Mouse (Mus musculus): Measurements from ENCODE around the gene Stk11.

Stk11 gene

DNA sequence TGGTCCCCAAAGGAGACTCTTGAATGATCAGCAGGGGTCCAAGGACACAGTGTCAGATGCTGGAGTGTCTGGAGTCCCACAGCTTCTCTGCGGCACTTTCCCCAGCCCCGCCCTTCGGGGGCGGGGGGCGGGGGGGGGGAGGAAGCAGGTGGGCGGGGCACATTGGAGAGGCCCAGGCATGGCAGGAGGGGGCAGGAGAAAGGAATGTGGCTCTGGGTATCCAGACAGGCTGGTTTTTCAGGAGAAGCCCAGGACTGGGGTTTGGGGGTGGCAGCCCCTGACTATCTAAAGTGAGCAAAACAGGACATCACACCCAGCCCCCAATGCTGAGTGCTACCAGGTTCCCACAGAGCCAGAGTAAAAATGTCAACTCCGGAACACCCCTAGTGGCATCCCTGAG is 18.3 kb upstream of the Stk11 start:
- DNase-seq = no peak

DNA sequence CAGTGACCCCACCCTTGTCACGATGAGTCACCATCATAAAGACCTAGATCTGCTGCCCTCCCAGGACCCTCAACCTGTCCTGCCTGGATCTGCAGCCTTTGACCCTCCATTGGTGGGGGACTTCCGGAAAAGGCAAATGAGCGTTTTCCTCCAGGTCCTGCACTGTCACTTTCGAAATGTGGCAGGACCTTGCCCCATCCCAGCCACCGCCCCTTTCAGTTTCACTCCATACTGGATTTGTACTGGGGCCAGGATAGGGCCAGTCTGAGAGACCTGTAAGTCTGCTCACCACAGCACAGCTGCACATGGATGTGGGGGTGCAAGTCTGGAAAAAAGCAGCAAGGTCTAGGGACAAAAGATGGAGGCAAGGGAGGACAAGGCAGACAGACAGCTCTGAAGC is 17.0 kb upstream of the Stk11 start:
- no peak for DNase-seq

DNA sequence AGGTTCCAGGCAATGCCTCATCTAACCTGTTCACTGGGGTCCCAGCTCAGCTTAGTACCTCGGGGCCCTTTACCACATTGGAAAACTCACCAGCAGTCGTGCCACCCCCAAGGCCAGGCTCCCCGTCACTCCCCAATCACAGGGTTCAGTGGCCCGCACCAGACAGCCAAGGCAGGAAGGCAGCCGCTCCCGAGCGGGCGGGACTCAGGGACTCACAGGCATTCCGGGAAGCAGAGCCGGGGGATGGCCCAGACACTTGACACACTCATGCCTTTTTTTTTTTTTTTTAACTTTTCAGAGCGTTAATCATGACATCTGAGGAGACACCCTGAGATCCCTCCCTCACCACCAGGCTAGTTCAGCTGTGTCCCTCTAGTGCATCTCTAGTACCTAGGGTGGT is 14.6 kb upstream of the Stk11 start:
- DNase-seq = no peak

DNA sequence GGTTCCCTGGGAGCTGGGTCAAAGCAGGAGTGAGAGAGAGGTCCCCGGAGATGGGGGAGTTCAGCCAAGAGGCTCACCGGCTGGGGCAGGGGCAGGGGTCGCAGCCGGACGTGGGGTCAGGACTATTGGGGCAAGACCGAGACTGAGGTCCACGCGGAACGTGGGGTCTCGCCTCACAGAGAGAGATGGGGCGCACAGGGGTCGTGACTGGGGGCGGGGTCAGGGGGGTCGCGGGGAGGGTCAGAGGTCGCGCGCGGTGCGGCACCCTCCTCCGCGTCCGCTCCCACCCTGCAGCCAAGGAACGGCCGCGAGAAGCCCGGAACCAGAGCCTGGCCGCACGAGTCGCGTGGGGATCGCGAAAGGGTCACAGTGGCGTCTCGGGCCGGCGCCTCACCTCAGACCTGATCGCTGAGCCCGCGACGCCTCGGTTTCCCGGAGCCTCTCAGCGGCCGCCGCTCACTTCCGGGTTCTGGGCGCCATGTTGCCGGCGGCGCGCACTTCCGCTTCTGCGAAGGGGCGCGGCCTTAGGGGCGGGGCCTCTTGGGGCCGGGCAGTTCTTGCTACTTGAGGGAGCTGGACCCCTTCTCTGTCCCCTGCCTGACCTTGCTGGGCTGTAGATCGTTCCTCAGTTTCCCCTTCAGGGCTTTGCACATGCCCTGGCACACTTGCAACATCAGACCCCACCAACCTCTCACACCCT is 13.2 kb upstream of the Stk11 start:
- DNase-seq = peak; percentile 78 to 81

DNA sequence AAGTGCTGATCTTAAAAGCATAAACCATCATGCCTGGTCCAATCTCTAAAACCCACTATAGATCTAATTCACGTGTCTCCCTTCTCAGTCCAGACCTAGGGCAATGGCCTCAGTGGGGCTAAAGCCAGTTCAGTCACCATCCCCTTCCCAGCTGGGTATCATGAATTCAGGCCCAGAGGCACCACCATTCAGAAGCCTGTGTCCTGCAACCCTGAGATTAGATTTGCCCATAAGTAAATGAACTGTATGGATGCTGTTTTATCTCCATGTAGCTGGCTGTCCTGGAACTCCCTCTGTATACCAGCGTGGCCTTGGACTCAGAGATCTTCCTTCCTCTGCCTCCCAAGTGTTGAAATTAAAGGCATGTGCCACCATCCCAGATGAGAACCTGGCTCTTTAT is 12.6 kb upstream of the Stk11 start:
- DNase-seq = no peak

DNA sequence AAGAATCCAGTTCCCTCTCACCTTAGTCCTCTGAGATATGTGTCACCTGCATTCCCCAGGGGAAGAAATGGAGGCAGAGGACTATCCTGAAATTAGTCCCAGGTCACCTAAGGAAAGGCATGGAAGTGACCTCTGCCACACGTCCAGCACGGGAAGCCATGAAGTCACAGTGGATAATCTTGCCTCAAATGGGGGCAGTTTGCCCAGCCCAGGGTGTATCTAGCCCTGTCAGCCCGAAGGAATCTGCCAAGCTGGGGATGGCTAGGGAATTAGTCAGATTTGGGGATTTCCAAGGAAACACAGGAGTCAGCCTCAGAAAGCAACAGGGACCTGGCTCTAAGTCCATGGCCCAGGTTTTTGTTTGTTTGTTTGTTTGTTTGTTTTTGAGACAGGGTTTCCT is 11.4 kb upstream of the Stk11 start:
- no peak for DNase-seq

DNA sequence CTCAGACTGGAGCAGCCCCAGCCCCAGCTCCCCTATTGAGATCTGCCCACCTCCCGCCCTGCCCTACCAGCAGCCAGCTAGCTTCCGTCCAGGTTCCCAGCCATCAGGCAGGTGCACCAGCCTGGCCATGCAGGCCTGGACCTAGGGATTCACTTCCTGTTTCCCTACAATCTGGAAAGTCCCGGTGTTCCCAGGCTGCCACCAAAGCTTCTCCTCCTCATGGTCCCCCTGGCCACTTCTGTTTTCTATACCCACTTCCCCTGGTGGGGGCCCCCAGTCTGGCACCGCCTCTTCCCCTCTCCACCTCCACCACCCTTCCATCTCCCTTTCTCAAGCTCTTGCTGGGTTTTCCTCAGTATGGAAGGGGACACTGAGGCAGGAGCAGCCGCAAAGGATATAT is 10.1 kb upstream of the Stk11 start, which contains the start of gene Sbno2:
Sbno2 (minus strand) TSS at position 112 of the 400 bp plus-strand sequence.
- DNase-seq = no peak

DNA sequence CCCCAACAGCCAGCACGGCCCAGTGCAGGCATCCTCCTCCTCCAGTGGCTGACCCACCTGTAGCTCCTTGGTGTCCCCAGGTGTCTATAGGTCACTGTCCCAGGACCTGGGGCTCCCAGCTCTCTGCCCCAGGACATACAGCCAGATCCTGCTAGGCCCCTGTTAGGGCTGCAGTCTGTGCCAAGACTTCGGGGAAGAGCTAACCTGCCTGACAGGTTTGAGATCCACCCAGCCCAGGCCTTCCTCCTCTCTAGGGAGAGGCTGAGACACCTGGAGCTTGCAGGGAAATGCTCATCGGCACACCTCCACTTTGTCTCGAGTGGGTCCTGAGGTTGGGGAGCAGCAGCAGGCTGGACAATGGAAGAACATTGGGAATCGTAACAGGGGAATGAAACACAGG is 9.7 kb upstream of the Stk11 start:
- DNase-seq = no peak

DNA sequence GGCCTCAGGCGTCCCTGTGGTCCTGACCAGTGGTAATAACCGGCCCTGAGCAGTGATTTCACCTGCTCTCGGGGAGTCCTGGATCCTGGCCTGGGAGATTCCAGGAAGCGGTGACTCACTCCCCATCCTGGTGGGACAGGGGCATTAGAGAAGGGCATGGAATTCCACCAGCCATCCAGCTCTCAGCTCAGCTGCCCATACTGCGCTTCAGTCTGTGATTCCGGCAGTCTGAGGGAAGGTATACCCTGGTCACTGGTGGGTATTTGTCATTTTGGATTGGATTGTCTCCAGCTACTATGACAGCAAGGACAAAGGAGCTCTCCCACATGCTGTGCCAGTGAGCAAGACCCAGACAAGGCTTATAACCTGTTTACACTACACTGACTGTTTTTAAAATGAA is 7.9 kb upstream of the Stk11 start:
- no peak for DNase-seq

DNA sequence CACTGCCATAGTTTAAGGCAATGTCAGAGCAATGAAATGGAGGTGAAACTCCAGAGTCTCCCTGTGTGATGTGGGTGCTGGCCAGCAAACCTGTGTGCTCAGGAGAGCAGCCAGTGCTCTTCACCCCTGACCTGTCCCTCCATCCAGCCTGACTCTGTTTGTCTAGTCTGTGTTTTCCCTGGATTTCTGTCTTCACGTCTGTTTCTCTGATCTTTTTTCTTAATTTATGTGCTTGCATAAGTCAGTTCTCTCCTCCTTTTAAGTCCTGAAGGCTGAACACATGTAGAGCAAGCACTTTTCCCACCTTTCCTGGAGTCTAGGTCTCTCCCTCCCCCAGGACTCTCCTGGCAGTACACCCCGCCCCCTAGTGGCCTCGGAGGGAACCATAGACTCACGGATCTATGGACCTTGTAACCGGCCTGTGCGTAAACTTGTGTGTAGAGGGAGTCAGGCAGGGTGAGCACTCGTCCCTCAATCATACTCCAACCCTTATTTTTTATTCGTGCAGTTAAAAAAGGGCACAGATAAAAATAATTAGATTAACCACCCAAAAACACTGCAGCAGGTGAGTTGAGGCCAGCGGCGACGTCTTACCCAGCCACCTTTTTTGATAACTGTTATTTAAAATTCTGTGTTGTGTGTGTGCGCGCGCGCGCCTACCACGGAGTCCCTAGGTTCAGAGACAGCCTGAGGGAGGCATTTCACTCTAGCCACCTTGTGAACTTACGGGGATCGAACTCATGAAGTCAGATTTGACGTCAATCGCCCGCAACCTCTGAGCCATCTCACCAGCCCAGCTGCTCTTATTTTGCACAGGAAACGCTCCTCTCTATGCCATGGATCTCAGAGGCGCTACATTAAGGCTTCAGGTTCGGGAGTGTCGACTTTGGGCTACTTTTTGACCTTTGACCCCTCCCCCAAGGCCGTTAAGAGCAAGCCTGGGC is 990 bp upstream of the Stk11 start:
- DNase-seq = peak; percentile 78 to 84

DNA sequence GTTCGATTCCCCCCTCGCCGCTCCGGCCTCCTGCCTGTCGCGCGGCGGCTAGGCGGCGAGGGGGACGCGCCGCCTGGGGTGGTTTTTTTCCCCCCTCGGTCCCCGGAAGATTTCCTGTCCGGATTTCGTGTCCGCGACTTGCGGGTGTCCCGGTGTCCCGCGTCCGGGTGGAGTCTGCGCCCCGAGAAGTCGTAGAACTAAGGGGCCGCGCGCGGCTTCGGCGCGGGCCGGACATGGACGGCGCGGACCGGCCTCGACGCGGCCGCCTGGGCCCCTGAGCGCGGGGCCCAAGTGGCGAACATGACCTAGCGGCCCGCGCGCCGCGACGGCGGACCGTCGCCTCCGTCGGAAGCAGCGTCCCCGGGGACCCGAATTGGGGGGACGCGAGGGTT is 337 bp downstream of the Stk11 start:
- no peak for DNase-seq

DNA sequence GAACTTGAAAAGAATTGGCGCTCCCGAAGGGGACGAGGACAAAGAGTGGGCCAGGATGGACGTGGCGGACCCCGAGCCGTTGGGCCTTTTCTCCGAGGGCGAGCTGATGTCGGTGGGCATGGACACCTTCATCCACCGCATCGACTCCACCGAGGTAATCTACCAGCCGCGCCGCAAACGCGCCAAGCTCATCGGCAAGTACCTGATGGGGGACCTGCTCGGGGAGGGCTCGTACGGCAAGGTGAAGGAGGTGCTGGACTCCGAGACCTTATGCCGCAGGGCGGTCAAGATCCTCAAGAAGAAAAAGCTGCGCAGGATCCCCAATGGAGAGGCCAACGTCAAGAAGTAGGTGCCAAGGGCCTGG is 942 bp downstream of the Stk11 start:
- DNase-seq = no peak

DNA sequence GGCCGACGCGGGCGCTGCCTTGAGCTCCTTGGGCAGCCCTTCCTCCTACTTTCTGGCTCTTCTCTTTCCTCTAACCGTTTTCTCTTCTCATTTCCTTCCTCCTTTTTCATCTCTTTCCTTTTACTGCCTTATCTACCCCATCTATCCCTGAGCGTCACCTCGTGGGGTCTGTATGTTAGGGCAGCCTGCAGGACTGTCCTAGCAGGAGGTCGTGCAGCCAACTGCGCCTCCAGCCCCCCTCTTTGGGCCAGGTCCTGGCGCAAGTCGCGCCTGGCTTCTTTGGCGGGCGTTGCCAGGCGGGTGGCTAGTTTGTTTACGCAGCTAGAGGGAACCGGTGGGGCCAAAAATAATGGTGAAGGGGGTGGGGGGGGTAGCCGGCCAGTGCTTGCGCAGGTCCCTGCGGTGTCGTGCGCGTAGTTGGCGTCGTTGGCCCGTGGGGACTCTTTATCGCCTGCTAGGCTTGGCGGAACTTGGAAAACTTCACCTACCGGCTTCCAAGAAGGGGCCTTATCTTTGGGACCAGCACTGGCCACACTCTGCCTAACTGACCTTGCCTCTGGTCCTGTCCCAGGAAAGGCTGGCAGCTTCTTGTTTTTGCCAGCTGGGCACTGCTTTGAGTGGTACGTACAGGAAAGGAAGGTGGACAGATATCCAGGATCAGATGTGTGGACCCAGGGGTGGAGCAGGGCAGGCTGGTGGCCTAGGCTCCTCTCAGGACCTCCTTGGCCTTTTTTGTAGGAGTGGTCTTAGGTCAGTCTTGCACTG is 1.5 kb downstream of the Stk11 start:
- no peak for DNase-seq

DNA sequence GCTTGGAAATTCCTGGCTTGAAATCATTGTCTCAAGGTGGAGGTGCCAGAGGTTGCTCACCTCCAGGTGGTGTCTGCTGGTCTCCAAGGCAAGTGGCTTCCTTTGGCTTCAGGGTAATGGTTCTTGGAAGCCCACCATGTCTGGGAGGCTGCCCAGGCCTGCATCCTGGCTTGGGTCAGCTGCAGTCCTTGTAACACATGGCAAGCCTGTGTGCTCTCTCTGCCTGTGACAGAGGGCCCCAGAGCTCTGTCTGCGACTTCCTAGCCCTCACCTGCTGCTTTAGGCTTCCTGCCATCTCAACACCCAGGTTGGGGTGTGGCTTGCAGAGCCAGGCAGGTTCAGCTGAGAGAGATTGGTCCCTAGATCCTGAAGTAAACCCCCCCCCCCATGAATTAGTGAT is 2.1 kb downstream of the Stk11 start:
- DNase-seq = no peak

DNA sequence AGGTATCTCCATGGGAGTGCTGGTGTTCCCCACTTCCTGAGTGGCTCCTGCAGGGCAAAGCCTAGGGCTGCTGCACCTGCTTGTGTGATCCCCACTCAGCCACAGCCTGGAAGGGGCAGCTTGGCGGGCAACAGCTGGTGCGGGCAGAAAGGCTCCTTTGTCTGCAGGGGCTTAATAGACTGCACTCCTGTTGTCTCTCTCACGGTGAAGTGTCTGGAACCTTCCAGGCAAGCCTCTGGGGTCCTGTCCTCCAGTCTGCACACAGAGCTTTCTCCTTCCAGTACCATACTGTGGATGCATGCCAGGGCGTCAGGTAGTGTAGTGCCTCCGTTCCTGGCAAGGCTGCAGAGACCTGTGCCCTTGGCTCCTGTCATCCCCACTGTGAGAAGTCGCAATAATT is 2.9 kb downstream of the Stk11 start:
- no peak for DNase-seq

DNA sequence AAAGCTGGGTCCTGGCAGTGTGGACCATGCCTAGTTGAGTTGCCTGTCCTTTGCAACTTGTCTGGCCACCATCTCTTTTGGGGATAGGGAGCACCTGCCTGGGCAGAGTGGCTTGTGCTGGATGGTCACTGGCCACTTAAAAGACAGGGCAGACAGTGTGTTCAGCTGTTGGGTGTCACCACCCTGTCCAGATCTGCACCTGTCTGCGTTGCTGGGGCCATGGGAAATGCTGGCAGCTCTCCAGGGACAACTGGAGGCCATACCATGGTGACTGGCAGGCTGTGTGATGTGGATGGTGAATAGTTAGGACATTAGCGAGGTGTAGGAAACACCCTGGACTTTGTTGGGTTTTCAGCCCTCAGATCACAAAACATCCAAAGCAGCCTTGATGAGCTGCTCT is 4.5 kb downstream of the Stk11 start:
- DNase-seq = no peak

DNA sequence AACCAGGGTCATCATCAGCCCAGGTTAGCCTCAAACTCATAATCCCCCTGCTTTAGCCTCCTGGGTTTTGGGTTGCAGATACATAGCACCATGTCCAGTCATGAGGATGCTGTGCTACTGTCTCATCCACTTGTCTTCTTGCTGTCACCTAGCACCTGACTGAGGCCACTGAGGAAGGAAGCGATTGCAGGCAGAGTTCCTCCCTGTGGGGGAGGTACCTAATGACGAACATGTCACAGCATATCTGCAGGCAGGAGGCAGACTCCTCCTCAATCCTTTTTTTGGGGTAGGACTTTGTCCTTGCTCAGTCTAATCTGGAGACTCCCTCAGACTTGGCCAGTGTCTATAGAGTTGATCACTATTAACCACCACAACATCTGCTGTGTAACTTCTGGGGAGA is 6.0 kb downstream of the Stk11 start:
- no peak for DNase-seq

DNA sequence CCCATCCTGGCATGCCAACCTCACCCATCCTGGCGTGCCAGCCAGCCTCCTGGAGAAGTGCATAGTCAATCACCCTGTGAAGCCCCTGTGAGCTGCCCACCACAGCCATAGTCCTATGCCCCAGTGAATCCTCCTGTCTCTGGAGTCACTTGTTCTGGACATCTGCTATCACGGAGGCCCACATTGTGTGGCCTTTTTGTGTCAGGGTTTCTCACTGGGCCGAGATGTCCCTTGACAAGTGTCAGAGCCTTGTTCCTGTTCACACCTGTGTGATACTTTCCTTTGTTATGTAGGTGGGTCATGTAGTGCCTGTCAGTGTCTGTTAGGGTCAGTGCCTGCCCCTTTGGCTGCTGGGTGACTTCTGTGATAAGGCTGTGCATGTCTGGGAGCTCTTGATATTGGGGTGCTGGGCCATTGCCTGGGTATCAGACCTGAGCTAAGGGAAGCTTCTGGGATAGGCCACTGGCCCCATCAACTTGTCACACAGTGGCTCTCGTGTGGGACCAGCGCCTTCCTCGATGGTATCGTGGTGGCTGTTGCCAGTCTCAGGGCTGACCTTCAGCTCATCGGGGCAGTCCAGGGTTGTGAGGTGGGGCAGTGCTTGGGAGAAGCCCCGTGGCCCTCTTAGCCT is 8.4 kb downstream of the Stk11 start:
- no peak for DNase-seq

DNA sequence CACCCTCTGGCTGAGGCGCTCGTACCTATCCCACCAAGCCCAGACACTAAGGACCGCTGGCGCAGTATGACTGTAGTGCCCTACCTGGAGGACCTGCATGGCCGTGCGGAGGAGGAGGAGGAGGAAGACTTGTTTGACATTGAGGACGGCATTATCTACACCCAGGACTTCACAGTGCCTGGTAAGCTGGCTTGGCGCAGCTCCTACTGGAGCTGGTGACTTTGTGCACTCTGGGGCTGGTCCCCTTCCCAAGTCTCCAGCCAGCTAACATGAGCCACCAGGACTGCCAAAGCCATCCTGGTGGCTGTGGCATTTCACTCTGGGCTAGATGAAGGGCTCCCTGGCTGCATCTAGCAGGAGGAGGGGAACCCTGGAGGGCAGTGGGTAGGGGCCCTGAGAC is 12.3 kb downstream of the Stk11 start:
- DNase-seq = no peak

DNA sequence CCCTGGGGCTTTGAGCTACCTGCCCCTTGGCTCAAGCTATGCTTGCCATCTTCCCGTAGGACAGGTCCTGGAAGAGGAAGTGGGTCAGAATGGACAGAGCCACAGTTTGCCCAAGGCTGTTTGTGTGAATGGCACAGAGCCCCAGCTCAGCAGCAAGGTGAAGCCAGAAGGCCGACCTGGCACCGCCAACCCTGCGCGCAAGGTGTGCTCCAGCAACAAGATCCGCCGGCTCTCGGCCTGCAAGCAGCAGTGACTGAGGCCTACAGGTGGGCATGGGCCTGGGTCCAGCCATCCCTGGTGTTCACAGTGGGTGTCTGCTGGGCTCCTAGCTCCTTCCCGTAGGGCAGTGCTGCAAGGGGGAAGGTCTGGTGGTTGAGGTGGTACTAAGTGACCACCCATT is 14.2 kb downstream of the Stk11 start:
- no peak for DNase-seq

DNA sequence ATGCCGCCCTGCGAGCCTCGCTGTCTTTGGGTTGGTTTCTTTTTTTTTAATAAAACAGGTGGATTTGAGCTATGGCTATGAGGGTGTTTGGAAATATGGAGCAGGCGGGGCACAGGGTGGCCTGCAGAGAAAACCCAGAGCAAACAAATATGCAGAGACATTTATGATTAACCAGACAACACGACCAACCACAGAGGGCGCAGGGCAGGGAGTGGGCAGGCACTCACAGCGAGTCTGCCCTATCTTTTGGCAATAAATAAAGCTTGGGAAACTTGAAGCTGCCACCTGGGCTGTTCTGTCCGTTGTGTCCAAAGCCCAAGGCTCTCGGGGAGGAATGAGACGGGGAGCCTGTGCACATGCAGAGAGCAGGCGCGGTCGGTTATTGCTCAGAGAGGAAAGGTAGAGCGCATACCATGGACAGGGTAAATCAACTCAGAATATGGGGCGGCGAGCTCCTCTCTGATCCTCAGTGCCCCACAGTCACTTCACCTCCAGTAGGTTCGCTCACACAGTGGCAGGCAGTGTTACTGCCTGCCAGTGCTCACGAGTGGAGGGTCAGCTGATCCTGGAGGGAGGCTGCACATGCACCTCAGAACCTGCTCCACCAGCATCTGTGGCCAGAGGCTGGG is 14.9 kb downstream of the Stk11 start:
- DNase-seq = no peak

DNA sequence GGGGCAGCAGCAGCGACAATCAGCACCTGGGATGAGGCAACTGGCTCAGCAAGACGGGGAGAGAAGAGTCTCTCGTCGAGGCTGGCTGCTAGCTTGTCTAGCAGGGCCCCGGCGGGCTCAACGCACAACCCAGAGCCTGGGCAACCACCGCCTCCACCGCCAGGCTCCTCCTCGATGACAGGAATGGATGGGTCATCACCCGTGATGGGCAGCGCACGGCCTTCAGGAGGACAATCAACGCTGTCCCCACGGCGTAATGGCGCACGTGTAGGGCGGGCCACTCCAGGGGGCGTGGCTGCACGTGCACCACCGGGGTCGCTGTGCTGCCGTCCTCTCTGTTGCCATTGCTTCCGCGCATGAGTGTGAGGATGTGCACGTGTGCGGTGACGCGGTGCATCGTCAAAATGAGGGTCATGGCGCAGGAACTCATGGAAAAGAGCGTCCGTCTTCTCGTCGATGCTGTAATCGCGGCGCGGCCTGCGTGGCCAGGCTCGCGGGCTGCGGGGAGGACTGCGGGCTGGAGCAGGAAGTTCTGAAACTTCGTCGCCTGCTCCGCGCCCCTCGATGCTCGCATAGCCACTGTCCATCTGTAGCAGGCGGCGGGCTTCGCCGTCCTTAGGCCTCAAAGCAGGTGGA is 15.8 kb downstream of the Stk11 start:
- DNase-seq = peak in 1 of 2 experiments; percentile 7
